22 mouse cellular contexts compared by ENCODE assay signal in the genomic region with DNA sequence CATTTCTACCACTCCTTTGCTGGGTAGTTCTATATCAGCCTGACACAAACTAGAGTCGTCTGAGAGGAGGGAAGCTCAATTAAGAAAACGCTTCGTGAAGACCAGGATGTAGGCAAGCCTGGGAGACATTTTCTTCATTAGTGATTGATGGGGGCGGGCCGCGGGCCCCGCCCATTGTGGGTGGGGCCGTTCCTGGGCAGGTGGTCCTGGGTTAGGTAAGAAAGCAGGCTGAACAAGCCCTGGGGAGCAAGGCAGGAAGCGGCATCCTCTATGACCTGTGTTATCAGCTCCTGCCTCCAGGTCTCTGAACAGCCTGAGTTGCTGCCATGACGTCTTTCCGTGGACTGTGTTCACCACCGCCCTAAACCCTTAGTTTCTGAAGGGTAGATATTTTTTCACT.
A peak's percentile ranks its signal among the peaks of the same experiment; 100 is the strongest.
DNase-seq lines count a peak whose midpoint lies in the region; ATAC-seq lines count a peak whose summit lies in the region.
"Had no signal": no experiment of that assay in that cellular context is flagged by ENCODE, and none has a peak within 500 bp of the region (broad histone marks: within the 10 kb centered on the region; RNA-seq: fewer than 3 reads in every experiment).

No protein-coding gene starts in this region.

- no peak overlapping the region for H3K9ac ChIP-seq in intestine, embryonic 15.5 days
- no peak overlapping the region for H3K9ac ChIP-seq in intestine, embryonic 16.5 days (ENCODE audit: low read depth, low read length)
- H3K9ac ChIP-seq: embryonic facial prominence, embryonic 12.5 days; forebrain, embryonic 13.5 days; forebrain, postnatal 0 days; heart, embryonic 15.5 days; hindbrain, embryonic 14.5 days had no signal

- no peak overlapping the region for H3K27ac ChIP-seq in intestine, embryonic 15.5 days
- H3K27ac ChIP-seq in intestine, embryonic 16.5 days (ENCODE audit: low read length), result no peak overlapping the region
- H3K27ac ChIP-seq: embryonic facial prominence, embryonic 12.5 days; forebrain, embryonic 13.5 days; heart, adult 2 months; heart, embryonic 15.5 days; hindbrain, embryonic 10.5 days; hindbrain, embryonic 14.5 days had no signal

- peak overlapping the region; percentile 61; the same call in 1 of the 2 replicates for H3K4me2 ChIP-seq in intestine, embryonic 15.5 days (replicated peaks)
- no peak overlapping the region for H3K4me2 ChIP-seq in intestine, embryonic 16.5 days (ENCODE audit: low read depth, low read length)

- H3K27me3 ChIP-seq in intestine, embryonic 15.5 days (replicated peaks), result no peaks in the 10 kb centered on the region
- H3K27me3 ChIP-seq in intestine, embryonic 16.5 days (replicated peaks; ENCODE audit: control insufficient read depth, insufficient read depth, low read length), result no peaks in the 10 kb centered on the region
- H3K27me3 ChIP-seq: forebrain, embryonic 13.5 days had no signal

- 0 out of 2 replicates have a peak, but pooled peaks have one; percentile 7 for ATAC-seq in intestine, embryonic 15.5 days
- ATAC-seq in intestine, embryonic 16.5 days, result no peak
- no peak for ATAC-seq in erythroid progenitor cell, adult 5-6 weeks (replicated peaks; ENCODE audit: low FRiP score, poor library complexity, severe bottlenecking)
- ATAC-seq: CD4-positive, CD25-positive, alpha-beta regulatory T cell, adult 4 months had no signal

- peak; percentile 27 for DNase-seq in urinary bladder, postnatal 14 days (ENCODE audit: low spot score)
- DNase-seq in urinary bladder, postnatal 36 days (ENCODE audit: low spot score in 2 of 2), result no peak
- DNase-seq in ZHBTc4 (ENCODE audit: low read depth, low spot score), result peak; percentile 54
- no peak for DNase-seq in heart, postnatal 25 days (ENCODE audit: low spot score)
- DNase-seq: adrenal gland, postnatal 10 days; B cell, adult 2 months; cerebellum, adult 11 months; cerebellum, adult 9-10 months; cerebellum, postnatal 25 days; forebrain, postnatal 0 days; gastrocnemius, postnatal 14 days; heart, adult 2 months; heart, postnatal 14 days had no signal

- H3K4me3 ChIP-seq in intestine, embryonic 15.5 days (replicated peaks), result no peak overlapping the region
- H3K4me3 ChIP-seq in intestine, embryonic 16.5 days (ENCODE audit: low read length), result no peak overlapping the region
- H3K4me3 ChIP-seq: embryonic facial prominence, embryonic 12.5 days; forebrain, embryonic 13.5 days; heart, adult 2 months had no signal

- H3K4me1 ChIP-seq in intestine, embryonic 15.5 days (replicated peaks), result peaks cover 16% of the 10 kb centered on the region
- H3K4me1 ChIP-seq in intestine, embryonic 16.5 days (ENCODE audit: control insufficient read depth, insufficient read depth, low read length), result peaks cover 22% of the 10 kb centered on the region

- intact Hi-C loops in heart, postnatal 25 days (cut with DNase I), result no loop called here

- no peaks in the 10 kb centered on the region for H3K9me3 ChIP-seq in intestine, embryonic 15.5 days
- no peaks in the 10 kb centered on the region for H3K9me3 ChIP-seq in intestine, embryonic 16.5 days (ENCODE audit: control insufficient read depth, low read length)
- H3K9me3 ChIP-seq: embryonic facial prominence, embryonic 12.5 days; forebrain, embryonic 13.5 days; heart, embryonic 15.5 days; hindbrain, embryonic 10.5 days had no signal

- 28% methylated on average over 12 of the region's 12 CpGs for WGBS in intestine, embryonic 15.5 days
- 30% methylated on average over 12 of the region's 12 CpGs for WGBS in intestine, embryonic 16.5 days

- H3K36me3 ChIP-seq in intestine, embryonic 15.5 days, result no peaks in the 10 kb centered on the region
- no peaks in the 10 kb centered on the region for H3K36me3 ChIP-seq in intestine, embryonic 16.5 days (ENCODE audit: control insufficient read depth, insufficient read depth, low read length)

Comparison
In these comparisons a context has a peak if more than half of its experiments do, and no peak if none do; other contexts are left out.
1. DNase-seq: peak in urinary bladder, postnatal 14 days (single experiment) and ZHBTc4 (single experiment); none in urinary bladder, postnatal 36 days (0 of 2) and heart, postnatal 25 days (single experiment).